Mouse (Mus musculus): ENCODE data around the gene Hspd1. TPM values are rescaled to one million over a fixed set of nuclear protein-coding genes. Genes with fewer than 3 reads are reported as not detected.

Hspd1 gene
- 5.9 and 8.0 TPM in 2 replicates for polyA plus RNA-seq (2012; rRNA removed; ENCODE audit: low replicate concordance)

GRCm38 (mm10) chr1:55087932-55088610 is at the start of gene Hspd1, which contains the start of gene Hspe1:
Gene Hspd1, minus strand, starts transcription at chr1:55088243.
Gene Hspe1, plus strand, starts transcription at chr1:55088132.

GRCm38 (mm10) chr1:55130943-55131401 is 42.9 kb upstream of the Hspd1 start, which contains the start of gene Mob4:
Gene Mob4, plus strand, starts transcription at chr1:55131231.

GRCm38 (mm10) chr1:55052355-55052953 is 35.6 kb downstream of the Hspd1 start, which contains the start of gene Coq10b:
Gene Coq10b, plus strand, starts transcription at chr1:55052770.

Other genes starting within 250 kb of the Hspd1 start
- 0.92 and 1.2 TPM in 2 replicates for gene Ankrd44, start 161.9 kb downstream of the Hspd1 start, polyA plus RNA-seq (2012; rRNA removed; ENCODE audit: low replicate concordance)
- gene Sf3b1, start 60.8 kb downstream of the Hspd1 start, polyA plus RNA-seq (2012; rRNA removed; ENCODE audit: low replicate concordance): 5.1 and 5.6 TPM in 2 replicates
- 4.6 and 7.1 TPM in 2 replicates for gene Coq10b, start 35.5 kb downstream of the Hspd1 start, polyA plus RNA-seq (2012; rRNA removed; ENCODE audit: low replicate concordance)
- gene Hspe1, start 111 bp downstream of the Hspd1 start, polyA plus RNA-seq (2012; rRNA removed; ENCODE audit: low replicate concordance): 23.1 and 29.4 TPM in 2 replicates
- gene Mob4, start 43.0 kb upstream of the Hspd1 start, polyA plus RNA-seq (2012; rRNA removed; ENCODE audit: low replicate concordance): 2.2 and 2.3 TPM in 2 replicates
- gene Rftn2, start 138.5 kb upstream of the Hspd1 start, polyA plus RNA-seq (2012; rRNA removed; ENCODE audit: low replicate concordance): 0.47 and 0.56 TPM in 2 replicates
- gene Mars2, start 148.9 kb upstream of the Hspd1 start, polyA plus RNA-seq (2012; rRNA removed; ENCODE audit: low replicate concordance): 1.0 and 2.0 TPM in 2 replicates